Mouse (Mus musculus): Measurements from ENCODE around the gene Olfr1054. TPM values are rescaled to one million over a fixed set of nuclear protein-coding genes. Genes with fewer than 3 reads are reported as not detected.
"Not testable (repeated sequence)": the region's sequence is repeated elsewhere in the genome, so short reads cannot be mapped to it uniquely, and the experiment has no call there.

Olfr1054 gene
- not detected in 2 replicates for polyA plus RNA-seq (2012; rRNA removed)

- DNase-seq (ENCODE audit: low read depth) = no peak
Observed at GRCm38 (mm10) chr2:86335333-86335732, at the start of gene Olfr1054. TSS of gene Olfr1054 (minus strand) at chr2:86335433.

- no peak for DNase-seq (ENCODE audit: low read depth)
Observed at GRCm38 (mm10) chr2:86378293-86378692, 43.1 kb upstream of the Olfr1054 start, which contains the start of gene Olfr1057. TSS of gene Olfr1057 (minus strand) at chr2:86378393.

GRCm38 (mm10) chr2:86366342-86366741, 31.1 kb upstream of the Olfr1054 start:
- not testable (repeated sequence) for DNase-seq (ENCODE audit: low read depth)

- DNase-seq (ENCODE audit: low read depth) = no peak
Observed at GRCm38 (mm10) chr2:86362369-86362768, 27.1 kb upstream of the Olfr1054 start, which contains the start of gene Olfr1056. TSS of gene Olfr1056 (minus strand) at chr2:86362469.

- not testable (repeated sequence) for DNase-seq (ENCODE audit: low read depth)
Observed at GRCm38 (mm10) chr2:86351751-86352150, 16.5 kb upstream of the Olfr1054 start.

GRCm38 (mm10) chr2:86350184-86350583, 15.0 kb upstream of the Olfr1054 start, which contains the start of gene Olfr1055:
TSS of gene Olfr1055 (minus strand) at chr2:86350284.
- DNase-seq (ENCODE audit: low read depth) = no peak

- no peak for DNase-seq (ENCODE audit: low read depth)
Observed at GRCm38 (mm10) chr2:86315184-86315583, 20.0 kb downstream of the Olfr1054 start, which contains the start of gene Olfr1053. TSS of gene Olfr1053 (minus strand) at chr2:86315284.

- DNase-seq (ENCODE audit: low read depth) = no peak
Observed at GRCm38 (mm10) chr2:86292155-86292554, 43.1 kb downstream of the Olfr1054 start, which contains the start of gene Olfr1052. TSS of gene Olfr1052 (plus strand) at chr2:86292455.

Other genes with a start within 250 kb of the Olfr1054 start
- not detected in 2 replicates for gene Olfr1037, start 248.0 kb downstream of the Olfr1054 start, polyA plus RNA-seq (2012; rRNA removed)
- gene Olfr1039, start 199.5 kb downstream of the Olfr1054 start, polyA plus RNA-seq (2012; rRNA removed) = 0.03 TPM in 1 of 2 replicates, not detected in the other
- not detected in 2 replicates for gene Olfr1040, start 188.7 kb downstream of the Olfr1054 start, polyA plus RNA-seq (2012; rRNA removed)
- not detected in 2 replicates for gene Olfr1042, start 173.6 kb downstream of the Olfr1054 start, polyA plus RNA-seq (2012; rRNA removed)
- not detected in 2 replicates for gene Olfr1043, start 167.9 kb downstream of the Olfr1054 start, polyA plus RNA-seq (2012; rRNA removed)
- gene Olfr1044, start 157.6 kb downstream of the Olfr1054 start, polyA plus RNA-seq (2012; rRNA removed) = not detected in 2 replicates
- gene Olfr52, start 149.8 kb downstream of the Olfr1054 start, polyA plus RNA-seq (2012; rRNA removed) = not detected in 2 replicates
- not detected in 2 replicates for gene Olfr1045, start 132.4 kb downstream of the Olfr1054 start, polyA plus RNA-seq (2012; rRNA removed)
- not detected in 2 replicates for gene Olfr1046, start 116.1 kb downstream of the Olfr1054 start, polyA plus RNA-seq (2012; rRNA removed)
- not detected in 2 replicates for gene Olfr1047, start 104.0 kb downstream of the Olfr1054 start, polyA plus RNA-seq (2012; rRNA removed)
- not detected in 2 replicates for gene Olfr1048, start 95.1 kb downstream of the Olfr1054 start, polyA plus RNA-seq (2012; rRNA removed)
- not detected in 2 replicates for gene Olfr1049, start 77.1 kb downstream of the Olfr1054 start, polyA plus RNA-seq (2012; rRNA removed)
- not detected in 2 replicates for gene Olfr1051, start 56.3 kb downstream of the Olfr1054 start, polyA plus RNA-seq (2012; rRNA removed)
- gene Olfr1052, start 43.0 kb downstream of the Olfr1054 start, polyA plus RNA-seq (2012; rRNA removed) = not detected in 2 replicates
- gene Olfr1053, start 20.1 kb downstream of the Olfr1054 start, polyA plus RNA-seq (2012; rRNA removed) = not detected in 2 replicates
- gene Olfr1055, start 14.9 kb upstream of the Olfr1054 start, polyA plus RNA-seq (2012; rRNA removed) = not detected in 2 replicates
- gene Olfr1056, start 27.0 kb upstream of the Olfr1054 start, polyA plus RNA-seq (2012; rRNA removed) = not detected in 2 replicates
- gene Olfr1057, start 43.0 kb upstream of the Olfr1054 start, polyA plus RNA-seq (2012; rRNA removed) = not detected in 2 replicates
- not detected in 2 replicates for gene Olfr1058, start 53.1 kb upstream of the Olfr1054 start, polyA plus RNA-seq (2012; rRNA removed)
- not detected in 2 replicates for gene Olfr1061, start 78.6 kb upstream of the Olfr1054 start, polyA plus RNA-seq (2012; rRNA removed)
- gene Olfr1062, start 91.3 kb upstream of the Olfr1054 start, polyA plus RNA-seq (2012; rRNA removed) = not detected in 2 replicates
- gene Olfr1065, start 115.2 kb upstream of the Olfr1054 start, polyA plus RNA-seq (2012; rRNA removed) = not detected in 2 replicates
- not detected in 2 replicates for gene Olfr1066, start 120.8 kb upstream of the Olfr1054 start, polyA plus RNA-seq (2012; rRNA removed)
- not detected in 2 replicates for gene Olfr228, start 152.0 kb upstream of the Olfr1054 start, polyA plus RNA-seq (2012; rRNA removed)
- gene Olfr1076, start 173.0 kb upstream of the Olfr1054 start, polyA plus RNA-seq (2012; rRNA removed) = not detected in 2 replicates
- gene Olfr1079, start 207.0 kb upstream of the Olfr1054 start, polyA plus RNA-seq (2012; rRNA removed) = not detected in 2 replicates
- gene Olfr1080, start 222.8 kb upstream of the Olfr1054 start, polyA plus RNA-seq (2012; rRNA removed) = not detected in 2 replicates

Data from gonadal fat pad, adult 2 months (tissue).